Mouse (Mus musculus): ENCODE results near the gene Frmd8. TPM values are rescaled to one million over a fixed set of nuclear protein-coding genes. Genes with fewer than 3 reads are reported as not detected.
A peak's percentile ranks its signal among the peaks of the same experiment; 100 is the strongest.
"Not testable (repeated sequence)": the region's sequence is repeated elsewhere in the genome, so short reads cannot be mapped to it uniquely, and the experiment has no call there.

Gene Frmd8
- polyA plus RNA-seq, 1 experiment from 2014 or later = 24.0 TPM

GRCm38 (mm10) chr19:5815928-5816327 lies 59.1 kb downstream of the Frmd8 start:
- peaks cover 7% of the 10 kb centered on the region; the same call in 1 of the 2 replicates for H3K4me1 ChIP-seq (replicated peaks; ENCODE audit: control insufficient read depth, insufficient read depth, low read length)
- no peaks in the 10 kb centered on the region for H3K27me3 ChIP-seq (replicated peaks; ENCODE audit: control insufficient read depth, insufficient read depth, low read length)
- no peak overlapping the region for H3K9ac ChIP-seq (ENCODE audit: low read depth, low read length)
- WGBS = 33% methylated on average over 4 of the region's 4 CpGs
- H3K9me3 ChIP-seq (ENCODE audit: control insufficient read depth) = no peaks in the 10 kb centered on the region
- no peaks in the 10 kb centered on the region for H3K36me3 ChIP-seq (ENCODE audit: control insufficient read depth, insufficient read depth)
- H3K4me2 ChIP-seq (replicated peaks; ENCODE audit: low read depth) = no peak overlapping the region
- peak; percentile 85 for ATAC-seq
- no peak overlapping the region for H3K4me3 ChIP-seq (ENCODE audit: low read depth, low read length)
- H3K27ac ChIP-seq (ENCODE audit: low read depth, low read length) = peak overlapping the region; percentile 64; the same call in 1 of the 2 replicates
- no peak for TF ChIP-seq CTCF (IDR thresholded peaks at IDR 0.05; ENCODE audit: low read depth)

- Histone ChIP-seq H3K9me3 (ENCODE audit: control insufficient read depth) (no peaks in the 10 kb centered on the region), H3K4me2 (replicated peaks; ENCODE audit: low read depth) (no peak overlapping the region), H3K27me3 (replicated peaks; ENCODE audit: control insufficient read depth, insufficient read depth, low read length) (no peaks in the 10 kb centered on the region), H3K4me1 (replicated peaks; ENCODE audit: control insufficient read depth, insufficient read depth, low read length) (peaks cover 14% of the 10 kb centered on the region; the same call in 1 of the 2 replicates), H3K9ac (ENCODE audit: low read depth, low read length) (no peak overlapping the region), H3K36me3 (ENCODE audit: control insufficient read depth, insufficient read depth) (no peaks in the 10 kb centered on the region), H3K27ac (ENCODE audit: low read depth, low read length) (no peak overlapping the region), H3K4me3 (ENCODE audit: low read depth, low read length) (no peak overlapping the region)
- WGBS = 67% methylated on average over 7 of the region's 7 CpGs
- ATAC-seq = no peak
- no peak for TF ChIP-seq CTCF (IDR thresholded peaks at IDR 0.05; ENCODE audit: low read depth)
These were observed 60.1 kb downstream of the Frmd8 start for GRCm38 (mm10) chr19:5815010-5815409.

GRCm38 (mm10) chr19:5814048-5814447 lies 61.0 kb downstream of the Frmd8 start:
- 59% methylated on average over 1 of the region's 1 CpGs for WGBS
- H3K4me1 ChIP-seq (replicated peaks; ENCODE audit: control insufficient read depth, insufficient read depth, low read length) = peaks cover 21% of the 10 kb centered on the region
- TF ChIP-seq CTCF (IDR thresholded peaks at IDR 0.05; ENCODE audit: low read depth) = peak; percentile 71
- not testable (repeated sequence) for H3K4me3 ChIP-seq (ENCODE audit: low read depth, low read length); ATAC-seq; H3K27ac ChIP-seq (ENCODE audit: low read depth, low read length); H3K36me3 ChIP-seq (ENCODE audit: control insufficient read depth, insufficient read depth); H3K27me3 ChIP-seq (replicated peaks; ENCODE audit: control insufficient read depth, insufficient read depth, low read length); H3K9me3 ChIP-seq (ENCODE audit: control insufficient read depth); H3K4me2 ChIP-seq (replicated peaks; ENCODE audit: low read depth); H3K9ac ChIP-seq (ENCODE audit: low read depth, low read length)

GRCm38 (mm10) chr19:5813567-5813966 lies 61.5 kb downstream of the Frmd8 start:
- no peaks in the 10 kb centered on the region for H3K9me3 ChIP-seq (ENCODE audit: control insufficient read depth)
- H3K9ac ChIP-seq (ENCODE audit: low read depth, low read length) = no peak overlapping the region
- no peak overlapping the region for H3K27ac ChIP-seq (ENCODE audit: low read depth, low read length)
- WGBS = 91% methylated on average over 3 of the region's 3 CpGs
- H3K4me3 ChIP-seq (ENCODE audit: low read depth, low read length) = no peak overlapping the region
- peaks cover 25% of the 10 kb centered on the region for H3K4me1 ChIP-seq (replicated peaks; ENCODE audit: control insufficient read depth, insufficient read depth, low read length)
- H3K27me3 ChIP-seq (replicated peaks; ENCODE audit: control insufficient read depth, insufficient read depth, low read length) = no peaks in the 10 kb centered on the region
- H3K4me2 ChIP-seq (replicated peaks; ENCODE audit: low read depth) = no peak overlapping the region
- no peaks in the 10 kb centered on the region for H3K36me3 ChIP-seq (ENCODE audit: control insufficient read depth, insufficient read depth)
- no peak for TF ChIP-seq CTCF (IDR thresholded peaks at IDR 0.05; ENCODE audit: low read depth)
- ATAC-seq = no peak

GRCm38 (mm10) chr19:5811771-5812504 lies 63.1 kb downstream of the Frmd8 start:
- Histone ChIP-seq H3K4me3 (ENCODE audit: low read depth, low read length) (no peak overlapping the region), H3K4me1 (replicated peaks; ENCODE audit: control insufficient read depth, insufficient read depth, low read length) (peaks cover 24% of the 10 kb centered on the region), H3K9ac (ENCODE audit: low read depth, low read length) (no peak overlapping the region), H3K9me3 (ENCODE audit: control insufficient read depth) (no peaks in the 10 kb centered on the region), H3K27me3 (replicated peaks; ENCODE audit: control insufficient read depth, insufficient read depth, low read length) (no peaks in the 10 kb centered on the region), H3K4me2 (replicated peaks; ENCODE audit: low read depth) (no peak overlapping the region), H3K36me3 (ENCODE audit: control insufficient read depth, insufficient read depth) (no peaks in the 10 kb centered on the region), H3K27ac (ENCODE audit: low read depth, low read length) (peak overlapping the region; percentile 91)
- WGBS = 50% methylated on average over 7 of the region's 7 CpGs
- ATAC-seq = peak; percentile 9; the same call in 1 of the 2 replicates
- TF ChIP-seq CTCF (IDR thresholded peaks at IDR 0.05; ENCODE audit: low read depth) = no peak

GRCm38 (mm10) chr19:5810840-5811563 lies 64.1 kb downstream of the Frmd8 start:
- 0 out of 2 replicates have a peak overlapping the region, but pooled peaks have one; percentile 40 for H3K4me2 ChIP-seq (replicated peaks; ENCODE audit: low read depth)
- H3K4me3 ChIP-seq (ENCODE audit: low read depth, low read length) = no peak overlapping the region
- no peaks in the 10 kb centered on the region for H3K9me3 ChIP-seq (ENCODE audit: control insufficient read depth)
- no peak for ATAC-seq
- H3K9ac ChIP-seq (ENCODE audit: low read depth, low read length) = peak overlapping the region; percentile 34; the same call in 1 of the 2 replicates
- no peaks in the 10 kb centered on the region for H3K27me3 ChIP-seq (replicated peaks; ENCODE audit: control insufficient read depth, insufficient read depth, low read length)
- H3K36me3 ChIP-seq (ENCODE audit: control insufficient read depth, insufficient read depth) = no peaks in the 10 kb centered on the region
- WGBS = 51% methylated on average over 9 of the region's 9 CpGs
- H3K27ac ChIP-seq (ENCODE audit: low read depth, low read length) = peak overlapping the region; percentile 91
- no peak for TF ChIP-seq CTCF (IDR thresholded peaks at IDR 0.05; ENCODE audit: low read depth)
- peaks cover 32% of the 10 kb centered on the region for H3K4me1 ChIP-seq (replicated peaks; ENCODE audit: control insufficient read depth, insufficient read depth, low read length)
